Mouse (Mus musculus) thymus, adult 2 months (tissue): ENCODE measurements around the gene Sod3.

Experiments used
- CTCF ChIP-seq: fragments of 200-500 bp; IDR thresholded peaks from 2 replicates; pipeline ENCODE4 v1.5.1; 2012; ENCODE audit warnings: mild to moderate bottlenecking, control low read depth, low read length, moderate library complexity, borderline replicate concordance; ENCODE audit not compliant: control insufficient read depth, poor library complexity, insufficient read depth; ENCODE audit errors: extremely low read depth
- POLR2A ChIP-seq: fragments of 200-500 bp; IDR thresholded peaks from 2 replicates; pipeline ENCODE4 v1.6.1; 2012; ENCODE audit warnings: mild to moderate bottlenecking, low read length, control low read depth, moderate library complexity; ENCODE audit not compliant: control insufficient read depth, poor library complexity, insufficient read depth; ENCODE audit errors: extremely low read depth

GRCm38 (mm10) chr5:52410197-52410596 lies 46.6 kb downstream of the Sod3 start:
- no peak for TF ChIP-seq POLR2A
- TF ChIP-seq CTCF: no peak
